Mouse (Mus musculus): ENCODE data around the gene Pde1a.

GRCm38 (mm10) chr2:79839090-79839489, 290.2 kb downstream of the Pde1a start:
- TF ChIP-seq CTCF (IDR thresholded peaks at IDR 0.05; ENCODE audit: insufficient read depth, low read length), result no peak
- no peak for TF ChIP-seq POLR2A (IDR thresholded peaks at IDR 0.05; ENCODE audit: borderline replicate concordance, extremely low read depth, low read depth, low read length)

Measured in lung, adult 2 months (tissue).